Mouse (Mus musculus): ENCODE measurements around the gene Pde10a.

- TF ChIP-seq POLR2A (IDR thresholded peaks at IDR 0.05; ENCODE audit: insufficient read length, low read depth) (no peak), CEBPB (IDR thresholded peaks at IDR 0.05; ENCODE audit: insufficient read depth, poor library complexity, severe bottlenecking) (no peak), TCF3 (IDR thresholded peaks at IDR 0.05; ENCODE audit: insufficient read length, low read depth) (no peak), TCF12 (IDR thresholded peaks at IDR 0.05; ENCODE audit: insufficient read depth, poor library complexity, severe bottlenecking) (no peak), USF1 (IDR thresholded peaks at IDR 0.05; ENCODE audit: low read depth) (no peak), MYOG (IDR thresholded peaks at IDR 0.05; ENCODE audit: control insufficient read depth in 1 of 3, insufficient read depth in 1 of 3, insufficient read length in 2 of 3, low read depth in 2 of 3) (no peak)
These were observed 1.7 kb downstream of the Pde10a start for GRCm38 (mm10) chr17:8526815-8527261.

Measured in myocyte (in vitro differentiated cells).